Mouse (Mus musculus): ENCODE results near the gene Igf2r.

Gene Igf2r

DNA sequence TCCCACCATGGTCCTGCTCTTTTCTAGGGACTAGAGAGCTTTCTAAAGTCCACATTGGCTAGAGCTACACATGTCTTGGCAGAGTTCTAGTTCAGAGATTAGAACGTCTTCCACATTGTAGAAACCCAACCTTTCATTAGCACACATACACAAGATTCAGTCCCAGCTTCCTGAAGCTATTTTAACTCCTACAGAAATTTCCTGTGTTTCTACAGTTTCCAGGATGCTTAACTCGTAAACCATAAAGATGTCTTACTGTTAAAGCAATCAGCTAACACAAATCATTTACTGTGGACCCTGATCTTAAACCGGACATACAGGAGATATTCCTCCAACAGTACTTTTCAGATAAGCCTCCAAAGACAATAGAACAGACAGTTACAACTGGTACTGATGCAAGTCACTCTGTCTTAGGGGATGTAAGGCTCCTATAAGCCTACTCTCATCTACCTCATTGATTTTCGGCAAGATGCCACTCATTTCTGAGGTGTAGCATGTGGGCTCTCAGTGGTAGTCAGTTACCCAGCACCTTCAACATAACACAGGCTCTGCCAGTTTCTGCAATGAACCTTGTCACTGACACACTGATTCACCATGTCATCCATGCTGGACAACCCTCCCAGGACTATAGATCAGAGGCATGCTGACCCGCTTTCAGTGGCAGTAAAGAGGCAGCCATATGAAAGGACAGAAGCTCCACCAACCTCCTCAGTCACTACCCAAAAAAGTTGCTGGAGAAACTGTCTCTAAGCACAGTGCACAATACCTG lies 48.2 kb downstream of the Igf2r start:
- no peak for DNase-seq (ENCODE audit: low spot score in 2 of 2)

- no peak for DNase-seq (ENCODE audit: low spot score in 2 of 2)
Observed at GRCm38 (mm10) chr17:12718251-12718650, 51.2 kb downstream of the Igf2r start.

- no peak for DNase-seq (ENCODE audit: low spot score in 2 of 2)
Observed at GRCm38 (mm10) chr17:12717445-12717844, 52.0 kb downstream of the Igf2r start.

- no peak for DNase-seq (ENCODE audit: low spot score in 2 of 2)
Observed at GRCm38 (mm10) chr17:12715032-12715431, 54.4 kb downstream of the Igf2r start.

- no peak for DNase-seq (ENCODE audit: low spot score in 2 of 2)
Observed at GRCm38 (mm10) chr17:12714080-12714561, 55.3 kb downstream of the Igf2r start.

DNA sequence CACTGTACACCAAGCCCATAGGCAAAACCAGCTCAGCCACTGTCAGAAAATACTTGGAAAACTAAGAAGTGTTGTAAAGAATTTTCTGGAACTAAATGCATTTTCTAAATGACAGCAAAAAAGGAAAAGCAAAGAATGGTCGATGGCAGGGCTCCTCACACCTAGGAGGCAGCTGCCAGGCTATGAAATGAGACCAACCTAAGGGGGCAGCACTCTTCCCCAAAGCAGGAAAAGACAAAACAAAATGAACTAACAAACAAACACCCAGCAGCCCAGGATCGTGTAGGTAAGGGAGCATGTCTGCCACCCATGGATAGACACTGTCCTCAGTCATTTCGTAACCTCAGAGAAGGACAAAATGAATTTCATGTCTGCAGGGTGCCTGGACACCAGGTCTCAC lies 56.5 kb downstream of the Igf2r start:
- no peak for DNase-seq (ENCODE audit: low spot score in 2 of 2)

DNA sequence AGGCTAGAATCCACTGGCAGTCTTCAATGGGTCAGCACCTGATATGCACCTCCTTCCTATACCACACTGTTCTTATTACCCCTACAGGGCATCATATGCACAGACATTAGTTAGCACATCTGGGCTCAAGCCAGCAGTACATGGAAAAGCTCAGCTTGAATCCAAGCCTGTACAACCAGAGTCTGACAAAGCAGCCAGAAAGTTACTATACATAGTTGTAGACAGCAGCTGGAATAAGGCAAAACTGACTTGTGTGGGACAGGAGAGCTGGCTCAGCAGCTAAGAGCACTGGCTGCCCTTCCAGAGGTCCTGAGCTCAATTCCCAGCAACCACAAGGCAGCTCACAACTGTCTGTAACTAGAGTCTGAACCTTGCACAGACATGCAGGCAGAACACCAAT lies 57.3 kb downstream of the Igf2r start:
- no peak for DNase-seq (ENCODE audit: low spot score in 2 of 2)

DNA sequence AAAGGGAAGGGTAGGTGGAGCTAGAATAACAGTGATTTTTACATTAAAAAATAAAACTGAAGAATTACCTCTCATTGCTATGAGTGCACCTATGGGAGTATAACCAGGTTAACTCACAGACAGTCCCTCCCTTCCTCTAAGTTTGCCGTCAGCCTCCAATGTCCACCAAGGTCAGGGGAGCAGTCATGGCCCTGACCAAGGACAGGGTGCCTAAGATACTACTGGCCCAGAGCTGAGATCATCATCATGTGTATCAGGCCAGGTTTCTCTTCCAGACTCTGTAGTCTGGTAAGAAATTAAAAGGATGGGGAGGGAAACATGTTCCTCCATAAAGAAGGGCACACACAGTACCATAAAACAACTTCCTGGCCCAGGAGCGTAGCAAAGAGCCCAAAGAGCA lies 58.5 kb downstream of the Igf2r start:
- DNase-seq (ENCODE audit: low spot score in 2 of 2), result no peak

- DNase-seq (ENCODE audit: low spot score in 2 of 2), result no peak
Observed at GRCm38 (mm10) chr17:12710050-12710780, 59.2 kb downstream of the Igf2r start.

GRCm38 (mm10) chr17:12708398-12708797 lies 61.1 kb downstream of the Igf2r start:
- no peak for DNase-seq (ENCODE audit: low spot score in 2 of 2)

DNA sequence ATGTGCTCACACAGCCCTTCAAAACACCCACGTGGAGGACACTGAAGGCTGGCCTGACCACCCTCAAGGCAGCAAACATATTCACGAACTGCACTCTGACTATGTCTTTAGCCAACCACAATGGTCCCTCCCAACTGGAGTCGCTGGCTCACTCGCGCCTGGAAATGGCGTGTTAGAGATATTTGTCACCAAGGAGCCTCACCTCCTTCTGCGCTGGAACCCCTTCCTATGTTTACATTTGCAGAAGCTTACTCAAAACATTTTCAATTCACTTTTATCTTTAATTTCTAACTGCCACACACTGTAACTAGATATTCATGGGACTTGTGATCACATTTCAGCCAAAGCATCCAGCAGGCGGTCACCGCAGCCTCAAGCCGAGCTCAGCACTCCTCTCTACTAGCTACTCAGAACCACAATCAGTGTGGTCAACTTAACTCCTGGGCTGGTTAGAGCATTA lies 62.8 kb downstream of the Igf2r start:
- DNase-seq (ENCODE audit: low spot score in 2 of 2), result no peak

GRCm38 (mm10) chr17:12702901-12703300 lies 66.6 kb downstream of the Igf2r start:
- no peak for DNase-seq (ENCODE audit: low spot score in 2 of 2)

GRCm38 (mm10) chr17:12700373-12700772 lies 69.1 kb downstream of the Igf2r start:
- DNase-seq (ENCODE audit: low spot score in 2 of 2), result no peak

- DNase-seq (ENCODE audit: low spot score in 2 of 2), result no peak
Observed at GRCm38 (mm10) chr17:12691899-12692298, 77.6 kb downstream of the Igf2r start.

DNA sequence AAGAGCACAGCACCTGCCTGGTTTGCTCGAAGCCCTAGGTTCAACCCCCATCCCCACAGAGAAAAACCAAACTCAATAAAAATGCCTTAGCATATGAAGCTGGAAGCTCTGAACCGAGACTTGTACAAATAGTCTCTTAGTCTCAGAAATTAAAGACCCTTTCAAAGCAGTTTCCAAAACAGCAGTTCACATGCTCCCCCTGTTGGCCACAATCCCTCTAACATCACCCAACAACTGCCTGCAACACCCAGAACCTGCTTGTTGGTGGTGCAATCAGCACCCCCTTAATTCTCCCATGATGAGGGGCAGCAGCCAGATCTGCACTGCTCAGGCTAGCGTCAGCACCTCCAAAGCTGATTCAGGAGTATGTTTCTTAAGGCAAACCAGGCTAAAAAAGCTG lies 79.9 kb downstream of the Igf2r start:
- DNase-seq (ENCODE audit: low spot score in 2 of 2), result peak in 1 of 2 experiments; percentile 39

DNA sequence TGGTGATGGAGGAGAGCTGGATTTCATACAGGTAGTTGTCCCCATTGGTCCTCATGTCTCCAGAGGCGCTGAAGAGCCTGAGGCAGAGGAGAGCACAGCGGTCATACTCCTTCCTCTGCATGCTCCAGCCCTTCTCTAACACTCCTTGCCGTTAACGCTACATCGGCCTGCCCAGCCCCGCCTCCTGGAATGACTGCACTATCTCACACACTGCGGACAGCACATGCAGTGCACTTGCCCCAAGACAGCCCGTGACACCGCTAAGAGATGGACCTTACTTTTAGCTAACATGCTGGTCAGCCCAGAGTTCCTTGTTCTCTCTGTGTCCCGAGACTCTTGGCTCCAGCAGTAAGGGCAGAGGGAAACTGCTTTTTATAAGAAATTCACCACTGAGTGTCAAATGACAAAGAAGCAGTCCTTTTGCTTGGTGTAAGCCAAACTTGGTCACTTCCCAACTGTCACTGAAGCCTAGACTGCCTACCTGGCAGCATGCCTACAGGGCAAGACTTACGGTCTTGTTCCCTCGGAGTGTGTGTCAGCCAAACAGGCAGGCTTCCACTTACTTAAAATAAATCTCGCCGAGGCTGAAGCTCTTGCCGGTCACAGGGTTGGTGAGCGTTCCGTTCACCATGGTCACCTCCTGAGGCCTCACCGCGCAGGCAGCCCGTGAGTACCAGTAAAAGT lies 80.9 kb downstream of the Igf2r start:
- no peak for DNase-seq (ENCODE audit: low spot score in 2 of 2)

DNA sequence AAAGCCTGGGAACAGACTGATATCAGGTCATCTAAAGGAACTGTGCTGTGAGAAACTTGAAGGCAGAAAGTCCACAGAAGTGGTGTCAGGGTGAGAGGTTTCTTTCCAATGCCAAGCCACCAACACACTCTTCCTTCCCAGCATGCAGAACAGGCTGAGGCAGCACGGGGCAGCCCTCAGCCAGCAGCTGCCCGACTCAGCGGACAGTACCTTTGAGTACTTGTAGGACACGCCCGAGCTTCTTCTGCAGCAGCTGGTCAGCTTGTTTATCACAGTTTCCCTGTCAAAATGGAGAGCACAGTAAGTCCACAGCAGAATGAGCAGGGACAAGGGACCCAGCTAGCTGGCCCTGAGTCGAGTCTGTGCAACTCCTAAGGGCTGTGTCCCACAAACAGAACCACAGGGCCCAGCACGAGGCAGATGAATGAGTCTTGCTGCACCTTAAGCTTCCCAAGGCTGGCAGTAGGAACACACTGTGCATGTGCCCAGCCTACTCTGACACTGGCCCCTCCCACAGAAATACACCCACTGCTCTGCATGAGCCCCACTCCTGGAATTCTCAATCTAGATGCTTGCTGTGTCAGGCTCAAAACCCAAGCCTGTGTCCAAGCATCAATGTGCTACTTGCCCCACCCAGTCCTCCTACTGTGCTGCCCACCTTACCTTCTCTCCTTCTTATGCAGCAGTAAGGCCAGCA lies 84.4 kb downstream of the Igf2r start:
- DNase-seq (ENCODE audit: low spot score in 2 of 2), result no peak

- DNase-seq (ENCODE audit: low spot score in 2 of 2), result no peak
Observed at GRCm38 (mm10) chr17:12684412-12684811, 85.1 kb downstream of the Igf2r start.

GRCm38 (mm10) chr17:12683582-12683981 lies 85.9 kb downstream of the Igf2r start:
- no peak for DNase-seq (ENCODE audit: low spot score in 2 of 2)

DNA sequence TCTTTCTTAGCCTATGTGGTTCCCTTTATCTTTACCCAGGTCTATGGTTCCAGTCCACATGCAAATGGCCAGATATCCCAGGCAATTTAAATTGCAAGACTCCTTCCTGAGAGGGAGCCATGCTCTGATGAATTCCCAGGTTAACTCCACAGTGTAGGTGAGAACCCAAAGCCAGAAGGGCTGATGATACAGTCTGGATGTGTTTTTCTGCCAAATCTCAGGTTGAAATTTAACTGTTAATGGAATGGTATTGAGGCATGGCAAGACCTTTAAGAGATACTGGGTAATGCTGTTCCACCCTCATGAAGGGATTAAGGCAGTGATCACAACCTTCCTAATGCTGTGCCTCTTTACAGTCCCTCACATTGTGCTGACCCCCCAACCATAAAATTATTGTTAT lies 91.2 kb downstream of the Igf2r start:
- DNase-seq (ENCODE audit: low spot score in 2 of 2), result no peak

DNA sequence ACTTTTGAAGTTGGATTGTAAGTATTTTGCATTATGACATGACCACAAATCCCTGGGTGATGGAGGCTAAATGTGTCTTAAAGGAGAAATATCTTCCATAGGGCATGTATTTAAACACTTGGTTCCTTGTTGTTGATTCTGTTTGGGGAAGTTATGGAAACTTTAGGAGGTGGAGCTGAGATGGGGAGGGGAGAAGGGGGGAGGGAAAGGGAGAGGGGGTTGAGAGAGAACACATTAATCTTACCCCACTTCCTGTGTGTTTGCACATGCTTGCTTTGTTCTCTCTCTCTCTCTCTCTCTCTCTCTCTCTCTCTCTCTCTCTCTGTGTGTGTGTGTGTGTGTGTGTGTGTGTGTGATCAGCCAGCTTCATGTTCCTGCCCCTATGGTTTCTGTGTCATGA lies 92.3 kb downstream of the Igf2r start:
- DNase-seq (ENCODE audit: low spot score in 2 of 2), result no peak

DNA sequence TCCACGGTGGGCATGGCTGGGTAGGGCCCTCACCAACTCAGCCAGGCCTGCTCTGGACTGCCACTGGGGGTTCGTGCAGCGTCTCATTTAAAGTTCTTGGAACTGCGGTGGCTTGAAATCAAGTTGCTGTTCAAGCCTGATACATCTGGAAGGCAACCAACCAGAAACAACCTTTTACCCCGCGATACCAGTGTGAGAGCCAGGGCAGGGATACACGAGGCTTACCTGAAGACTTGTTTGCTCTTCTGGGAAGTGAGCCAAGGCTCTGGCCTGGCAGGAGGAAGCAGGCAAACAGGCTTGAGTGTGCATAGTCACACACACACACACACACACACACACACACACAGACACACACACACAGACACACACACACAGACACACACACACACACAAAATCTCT lies 93.8 kb downstream of the Igf2r start, which contains the start of gene Slc22a1:
Gene Slc22a1 (minus strand): TSS at position 184 of the 400 bp plus-strand sequence.
- DNase-seq (ENCODE audit: low spot score in 2 of 2), result no peak

Measured in spleen, postnatal 10 days (tissue).